Mouse (Mus musculus) olfactory bulb, adult 2 months (tissue): Measurements from ENCODE around the gene Cnpy3. TPM values are rescaled to one million over a fixed set of nuclear protein-coding genes. Genes with fewer than 3 reads are reported as not detected.

Experiments
- H3K27ac ChIP-seq: fragments of 200-500 bp; 2 replicates; pipeline ENCODE4 v1.5.1; 2012; ENCODE audit warnings: low read depth, low read length; ENCODE audit not compliant: insufficient read depth
- H3K4me1 ChIP-seq: fragments of 200-500 bp; 2 replicates; pipeline ENCODE4 v1.6.1; 2012; ENCODE audit warnings: low read length; ENCODE audit not compliant: control insufficient read depth, insufficient read depth
- H3K4me3 ChIP-seq: fragments of 200-500 bp; 2 replicates; pipeline ENCODE4 v1.5.1; 2012; ENCODE audit warnings: mild to moderate bottlenecking, low read depth, low read length, moderate library complexity; ENCODE audit not compliant: insufficient read depth
- CTCF ChIP-seq: fragments of 200-500 bp; IDR thresholded peaks from 2 replicates; pipeline ENCODE4 v1.5.1; 2012; ENCODE audit warnings: low read depth, mild to moderate bottlenecking, low read length, moderate library complexity; ENCODE audit not compliant: insufficient read depth
- POLR2A ChIP-seq: fragments of 200-500 bp; IDR thresholded peaks from 2 replicates; pipeline ENCODE4 v1.6.1; 2012; ENCODE audit warnings: mild to moderate bottlenecking, low read depth, low read length, moderate library complexity; ENCODE audit not compliant: insufficient read depth
- WGBS: fragments of 180-500 bp; shearing (Covaris S2); methylation state at CpG from one replicate; pipeline ENCODE4 v1.1.7; 2018; 5-methylcytosine and 5-hydroxymethylcytosine counted together
- polyA plus RNA-seq: library from polyadenylated mRNA; stranded (reverse); fragments of >200 nt; gene quantifications from 2 replicates; pipeline ENCODE4 v1.2.4, GENCODE M21; 2012; ENCODE audit warnings: low replicate concordance; ENCODE audit not compliant: missing spikeins, insufficient read depth, insufficient read length

Gene Cnpy3
- polyA plus RNA-seq, 1 experiment = not detected

DNA sequence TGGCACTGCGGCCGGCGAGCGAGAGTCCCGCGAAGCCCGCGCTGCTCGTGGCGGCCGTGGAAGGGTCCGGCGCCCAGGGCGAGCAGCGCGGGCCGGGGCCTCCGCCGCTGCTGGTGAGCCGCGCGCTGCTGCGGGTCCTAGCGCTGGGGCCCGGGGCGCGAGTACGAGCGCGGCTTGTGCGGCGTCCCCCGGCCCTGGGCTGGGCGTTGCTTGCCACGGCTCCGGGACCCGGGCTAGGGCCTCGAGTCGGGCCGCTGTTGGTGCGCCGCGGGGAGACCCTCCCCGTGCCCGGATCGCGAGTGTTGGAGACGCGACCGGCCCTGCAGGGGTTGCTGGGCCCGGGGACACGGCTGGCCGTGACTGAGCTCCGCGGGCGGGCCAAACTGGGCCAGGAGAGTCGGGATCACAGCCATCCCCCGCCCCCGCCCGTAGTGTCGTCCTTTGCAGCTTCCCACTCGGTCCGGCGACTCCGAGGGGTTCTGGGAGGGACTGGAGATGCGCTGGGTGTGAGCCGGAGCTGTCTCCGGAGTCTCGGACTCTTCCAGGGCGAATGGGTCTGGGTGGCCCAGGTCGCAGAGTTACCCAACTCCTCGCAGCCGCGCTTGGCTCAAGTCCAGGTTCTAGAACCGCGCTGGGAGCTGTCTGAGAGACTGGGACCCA lies 40.3 kb downstream of the Cnpy3 start:
- TF ChIP-seq POLR2A (no peak), CTCF (no peak)
- Histone ChIP-seq H3K27ac (no peak overlapping the region), H3K4me1 (0 out of 2 replicates have a peak, but pooled peaks cover 3% of the 10 kb centered on the region), H3K4me3 (peak overlapping the region; percentile 61)
- WGBS = under 1% methylated on average over 75 of the region's 76 CpGs

DNA sequence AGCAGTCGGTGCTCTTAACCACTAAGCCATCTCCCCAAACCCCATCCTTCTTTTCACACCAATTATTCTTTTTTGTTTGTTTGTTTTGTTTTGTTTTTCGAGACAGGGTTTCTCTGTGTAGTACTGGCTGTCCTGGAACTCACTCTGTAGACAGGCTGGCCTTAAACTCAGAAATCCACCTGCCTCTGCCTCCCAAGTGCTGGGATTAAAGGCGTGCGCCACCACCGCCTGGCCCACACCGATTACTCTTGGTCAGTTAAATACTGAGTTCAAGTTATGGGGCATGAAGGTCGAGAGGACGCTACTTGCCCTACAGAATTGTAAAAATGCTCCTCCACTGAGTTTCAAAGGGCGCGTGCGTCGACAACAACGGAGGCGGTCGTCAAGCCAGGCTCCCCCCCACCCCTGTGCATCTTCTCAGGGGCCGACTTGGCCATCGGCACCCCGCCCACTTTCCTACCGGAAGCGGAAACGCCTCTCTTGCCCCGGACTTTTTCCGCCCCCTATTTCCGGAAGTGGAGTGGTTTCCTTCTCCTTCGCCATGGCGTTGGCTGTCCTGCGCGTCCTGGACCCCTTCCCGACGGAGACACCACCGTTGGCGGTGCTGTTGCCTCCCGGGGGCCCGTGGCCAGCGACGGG lies 40.9 kb downstream of the Cnpy3 start, which contains the start of gene Pex6:
Pex6 (plus strand) TSS at position 505 of the 639 bp plus-strand sequence.
- 0 out of 2 replicates have a peak, but pooled peaks cover 3% of the 10 kb centered on the region for H3K4me1 ChIP-seq
- TF ChIP-seq POLR2A (peak; percentile 28; the same call in 1 of the 2 replicates), CTCF (no peak)
- peak within 1 kb of the TSS; percentile 44; the same call in 1 of the 2 replicates for H3K27ac ChIP-seq
- 7% methylated on average over 36 of the region's 36 CpGs for WGBS
- peak within 1 kb of the TSS; percentile 61 for H3K4me3 ChIP-seq

DNA sequence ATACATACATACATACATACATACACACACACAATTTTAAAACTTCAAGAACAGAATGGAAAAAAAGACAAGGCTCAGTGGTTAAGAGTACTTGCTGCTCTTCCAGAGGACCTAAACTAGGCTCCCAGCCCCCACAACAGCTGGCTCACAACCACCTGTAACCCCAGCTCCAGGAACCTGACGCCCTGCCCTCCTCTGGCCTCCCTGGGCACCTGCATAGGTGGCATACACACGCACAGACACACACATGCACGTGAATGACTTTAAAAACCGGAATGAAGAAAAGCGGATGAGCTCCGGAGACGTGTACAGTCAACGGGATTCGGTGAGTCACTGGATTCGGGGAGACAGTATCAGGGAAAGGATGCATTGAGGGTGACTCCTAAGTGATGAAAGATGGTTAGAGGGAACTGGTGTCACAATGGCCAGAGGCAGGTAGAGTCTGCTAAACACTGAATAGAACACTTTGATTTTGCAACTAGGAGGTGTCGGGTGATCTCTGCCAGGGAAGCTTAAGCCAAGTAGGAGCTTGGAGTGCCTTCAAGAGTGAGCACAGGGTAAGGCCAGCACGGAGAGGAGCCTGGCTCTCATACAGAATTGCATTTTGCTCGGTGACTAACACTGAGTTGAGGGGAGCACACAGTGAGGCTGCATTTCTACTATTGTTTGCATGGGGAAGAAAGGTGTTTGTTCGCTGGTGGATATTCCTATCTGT lies 45.5 kb downstream of the Cnpy3 start:
- no peak for TF ChIP-seq CTCF
- TF ChIP-seq POLR2A = no peak
- Histone ChIP-seq H3K4me3 (no peak overlapping the region), H3K27ac (no peak overlapping the region), H3K4me1 (peaks cover 22% of the 10 kb centered on the region)
- 91% methylated on average over 14 of the region's 14 CpGs for WGBS

DNA sequence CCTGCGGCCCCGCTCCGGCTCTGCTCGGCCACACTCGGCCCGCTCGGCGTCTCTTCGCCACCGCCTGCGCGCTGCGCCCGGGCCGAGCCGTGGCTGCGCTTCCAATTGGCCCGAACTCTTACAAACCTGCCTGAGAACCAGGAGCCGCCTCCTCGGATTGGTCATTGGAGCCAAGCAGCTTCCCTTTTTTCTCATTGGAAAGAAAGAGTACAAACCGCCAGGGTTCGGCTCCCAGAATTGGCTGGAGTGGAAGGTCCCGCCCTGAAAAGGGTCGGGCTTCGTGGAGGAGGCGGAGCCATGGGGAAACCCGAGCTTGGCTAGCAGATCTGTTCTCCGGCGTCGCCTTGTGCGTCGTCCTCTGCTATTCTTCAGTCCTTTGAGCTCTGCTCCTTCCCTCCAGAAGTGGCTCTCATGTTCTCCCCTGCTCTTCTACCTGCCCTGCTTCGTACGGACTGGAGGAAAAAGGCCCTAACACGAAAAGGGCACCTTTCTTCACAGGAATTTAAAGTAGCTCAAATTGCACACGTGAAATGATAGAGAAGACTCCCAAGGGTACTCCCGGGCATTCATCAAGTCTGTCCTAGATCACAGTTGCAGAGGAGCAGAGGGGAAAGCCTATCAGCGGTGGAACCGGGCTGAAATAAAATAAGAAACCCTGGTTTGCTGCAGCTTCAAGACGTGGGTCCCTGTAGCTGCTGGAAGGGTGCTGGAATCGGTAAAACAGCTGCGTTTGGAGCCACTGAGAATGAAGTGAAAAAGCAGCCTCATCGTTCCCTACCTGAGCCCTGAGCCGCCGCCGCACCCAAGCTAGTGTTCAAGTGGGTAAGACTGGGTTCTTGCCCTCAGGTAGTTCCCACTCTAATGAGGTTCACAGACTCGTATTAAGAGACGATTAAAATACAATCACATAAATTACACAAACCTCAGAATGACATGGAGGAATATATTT lies 46.9 kb downstream of the Cnpy3 start, which contains the start of gene Ppp2r5d:
Ppp2r5d (minus strand) TSS at position 225 of the 949 bp plus-strand sequence.
- WGBS = 1% methylated on average over 48 of the region's 48 CpGs
- Histone ChIP-seq H3K4me3 (peak within 1 kb of the TSS; percentile 93), H3K27ac (peak within 1 kb of the TSS; percentile 70), H3K4me1 (peaks cover 31% of the 10 kb centered on the region)
- TF ChIP-seq POLR2A (peak; percentile 93), CTCF (no peak)

DNA sequence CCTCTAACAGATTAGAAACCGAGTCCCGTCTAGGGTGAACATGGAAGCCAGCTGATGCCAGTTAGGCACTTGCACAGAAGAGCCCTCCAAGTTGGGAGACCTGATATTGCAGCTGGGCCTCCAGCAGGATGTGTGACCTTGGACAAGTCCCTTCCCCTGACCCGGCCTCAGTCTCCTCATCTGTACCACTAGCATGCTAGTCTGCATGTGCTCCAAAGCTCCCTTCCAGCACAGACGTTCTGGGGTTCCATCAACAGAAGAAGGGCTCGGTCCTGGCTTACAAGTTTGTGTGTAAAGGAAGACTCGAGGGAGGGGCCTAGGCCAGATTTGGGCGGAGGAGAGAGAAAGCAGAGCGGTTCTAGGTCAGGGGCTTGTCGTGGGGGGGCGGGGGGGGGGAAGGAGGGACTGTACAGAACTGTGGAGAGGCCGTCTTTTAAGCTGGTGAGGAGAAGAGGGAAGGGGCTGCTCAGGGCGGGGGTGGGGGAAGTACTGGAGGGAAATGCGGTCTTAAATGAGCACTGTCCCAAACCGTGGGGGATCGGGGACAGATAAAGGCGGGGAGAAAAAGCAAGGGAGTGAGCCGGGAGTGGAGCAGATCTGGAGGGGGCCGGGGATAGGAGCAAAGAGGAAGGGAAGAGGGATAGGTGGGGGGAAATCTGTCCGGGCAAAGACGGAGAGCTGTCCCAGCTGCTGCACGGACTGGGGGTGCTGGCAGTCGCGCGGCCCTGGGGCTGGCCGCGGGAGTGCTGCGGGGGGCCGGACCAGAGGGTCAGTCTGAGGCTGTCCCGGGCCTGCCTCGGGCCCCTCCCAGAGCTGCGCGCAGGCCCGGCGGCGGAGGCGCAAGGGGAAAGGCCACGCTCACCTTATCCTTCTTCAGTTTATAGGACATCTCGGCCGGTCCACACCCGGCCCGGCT lies 47.8 kb downstream of the Cnpy3 start:
- no peak for TF ChIP-seq CTCF
- Histone ChIP-seq H3K4me1 (peaks cover 31% of the 10 kb centered on the region), H3K4me3 (peak overlapping the region; percentile 93), H3K27ac (peak overlapping the region; percentile 59)
- WGBS = 3% methylated on average over 41 of the region's 41 CpGs

DNA sequence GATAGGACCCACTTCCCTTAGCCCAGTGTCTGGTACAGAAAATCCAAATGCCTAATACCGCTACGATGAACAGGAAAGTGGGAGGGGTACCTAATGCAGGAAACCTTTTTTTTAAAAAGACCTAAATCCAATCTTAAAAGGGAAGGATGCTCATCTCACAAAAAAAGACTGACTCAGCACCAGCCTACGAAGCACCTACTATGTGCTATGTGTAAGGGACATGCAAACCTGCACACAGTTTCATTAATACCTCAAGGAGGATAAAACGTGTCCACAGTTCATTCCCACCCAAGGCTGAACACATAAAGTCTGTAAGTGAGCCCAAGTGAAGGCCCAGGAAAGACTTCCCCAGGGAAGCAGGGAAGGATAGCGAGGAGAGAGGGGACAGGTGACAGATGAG lies 49.5 kb downstream of the Cnpy3 start:
- WGBS = 60% methylated on average over 5 of the region's 5 CpGs
- no peak overlapping the region; the same call in 1 of the 2 replicates for H3K4me3 ChIP-seq
- no peak overlapping the region for H3K27ac ChIP-seq
- TF ChIP-seq POLR2A = no peak
- TF ChIP-seq CTCF = no peak
- peaks cover 31% of the 10 kb centered on the region for H3K4me1 ChIP-seq

DNA sequence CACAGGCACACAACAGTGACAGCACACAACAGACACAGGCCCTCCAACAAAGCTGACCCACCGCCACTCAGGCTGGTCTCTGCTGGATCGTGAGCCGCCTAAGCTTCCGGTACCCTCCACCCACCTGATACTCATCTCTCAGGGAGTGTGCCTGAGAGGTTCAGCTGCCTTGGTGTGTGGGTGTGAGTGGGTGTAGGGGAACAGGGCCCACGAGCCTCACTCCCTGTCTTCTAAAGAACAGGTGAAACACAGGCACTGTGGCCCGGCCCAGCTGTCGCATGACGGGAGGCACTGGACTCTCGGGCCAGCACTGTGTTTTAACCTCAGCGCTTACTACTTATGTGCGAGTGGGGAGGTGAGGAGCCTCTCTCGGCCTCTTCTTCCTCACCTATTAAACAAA lies 49.9 kb downstream of the Cnpy3 start:
- Histone ChIP-seq H3K4me3 (peak overlapping the region; percentile 44), H3K27ac (no peak overlapping the region)
- WGBS = 54% methylated on average over 12 of the region's 12 CpGs

DNA sequence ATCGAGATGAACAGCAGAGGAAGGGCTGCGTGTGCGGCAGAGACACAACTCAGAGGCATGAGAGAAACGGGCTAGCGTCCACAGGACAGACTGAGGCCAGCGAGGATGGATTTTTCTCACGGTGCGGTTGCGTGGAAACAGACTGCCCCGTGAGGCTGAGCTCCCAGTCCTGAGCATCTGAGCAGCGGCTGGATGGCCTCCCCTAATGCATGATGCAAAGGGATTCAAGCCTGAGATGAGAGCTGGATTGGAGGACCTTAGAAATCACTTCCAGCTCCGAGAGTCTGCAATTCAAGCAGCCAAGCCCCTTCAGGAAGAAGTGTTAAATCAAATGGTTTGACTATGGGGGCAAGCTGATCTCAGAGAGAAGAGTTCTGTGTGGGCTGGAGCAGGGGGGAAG lies 50.5 kb downstream of the Cnpy3 start:
- H3K4me1 ChIP-seq = peaks cover 31% of the 10 kb centered on the region
- 16% methylated on average over 12 of the region's 12 CpGs for WGBS
- 0 out of 2 replicates have a peak overlapping the region, but pooled peaks have one; percentile 39 for H3K27ac ChIP-seq
- TF ChIP-seq POLR2A = no peak
- no peak for TF ChIP-seq CTCF
- H3K4me3 ChIP-seq = peak overlapping the region; percentile 44

More for the DNA sequence above, 49.9 kb downstream of the Cnpy3 start:
- peaks cover 31% of the 10 kb centered on the region for H3K4me1 ChIP-seq
- TF ChIP-seq POLR2A (no peak), CTCF (no peak)
